Mouse (Mus musculus): ENCODE measurements around the gene Scamp1.

The Scamp1 gene

DNA sequence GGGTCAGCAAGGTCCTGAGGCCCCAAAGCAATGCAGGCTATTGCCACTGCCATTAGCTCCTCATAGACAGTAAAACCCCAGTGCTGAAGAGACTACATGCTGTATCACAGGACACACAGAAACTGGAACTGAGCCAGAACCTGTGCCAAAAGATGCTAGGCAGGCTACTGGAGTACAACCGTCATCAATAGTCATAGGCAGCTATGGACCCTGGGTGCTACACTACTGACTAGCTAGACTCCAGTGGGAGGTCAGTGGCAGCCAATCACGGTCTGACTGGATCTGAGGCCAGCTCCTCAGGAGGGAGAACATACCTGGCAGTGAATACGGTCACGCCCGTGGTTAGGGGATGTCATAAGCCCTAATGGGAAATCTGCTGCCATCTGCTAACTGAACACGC lies 14.4 kb downstream of the Scamp1 start:
- no peak for DNase-seq (ENCODE audit: low read depth)

DNA sequence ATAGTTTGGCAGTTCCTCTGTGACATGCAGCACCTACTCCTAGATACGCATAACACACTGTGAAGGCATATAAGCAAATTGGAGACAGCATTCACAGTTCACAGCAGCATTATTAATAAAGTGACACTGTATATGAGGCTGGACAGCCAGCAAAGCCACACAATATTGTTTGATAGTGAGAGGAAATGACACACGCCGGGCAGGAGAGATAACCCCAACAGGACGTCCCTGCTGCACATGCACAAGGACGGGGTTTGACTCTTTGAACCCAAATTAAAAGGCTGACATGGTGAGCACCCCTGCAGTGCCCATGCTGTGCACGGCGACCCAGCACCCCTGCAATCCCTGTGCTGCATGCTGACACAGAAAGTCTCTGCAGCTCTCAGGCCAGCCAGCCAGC lies 17.5 kb downstream of the Scamp1 start:
- DNase-seq (ENCODE audit: low read depth): no peak

DNA sequence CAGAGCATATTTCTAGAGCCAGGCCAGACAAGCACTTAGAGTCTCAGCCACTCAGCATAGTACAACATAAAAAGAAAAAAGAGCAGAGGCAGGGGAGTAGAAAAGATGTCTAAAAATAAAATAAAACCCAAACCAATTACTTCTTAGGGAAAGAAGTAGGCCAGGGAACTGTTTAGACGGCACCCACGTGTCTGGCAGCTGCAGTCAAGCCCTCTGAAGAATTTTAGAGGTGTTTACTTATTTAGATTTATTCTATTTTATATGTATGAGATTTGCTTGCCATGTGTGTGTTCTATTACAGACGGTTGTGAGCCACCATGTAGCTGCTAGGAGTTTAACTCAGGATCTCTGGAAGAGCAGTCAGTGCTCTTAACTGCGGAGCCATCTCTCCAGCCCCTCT lies 18.5 kb downstream of the Scamp1 start:
- DNase-seq (ENCODE audit: low read depth): no peak

DNA sequence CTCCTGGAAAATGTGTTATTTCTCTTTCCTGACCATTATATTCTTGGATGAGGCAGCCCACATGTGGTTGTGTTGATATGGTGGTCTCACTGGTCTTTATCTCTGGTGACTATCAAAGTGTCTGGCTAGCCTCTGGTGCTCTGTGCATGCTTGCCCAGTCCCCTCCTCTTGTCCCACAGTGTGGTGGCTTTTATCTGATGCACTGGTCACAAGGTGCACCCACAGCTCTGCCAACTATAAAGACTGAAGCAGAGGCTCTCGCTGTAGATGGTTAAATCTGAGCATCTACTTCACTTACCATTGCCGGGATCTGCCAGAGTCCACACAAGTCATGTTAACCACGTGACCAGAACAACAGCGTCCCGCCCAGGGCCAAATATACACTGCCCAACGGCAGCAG lies 19.1 kb downstream of the Scamp1 start:
- no peak for DNase-seq (ENCODE audit: low read depth)

DNA sequence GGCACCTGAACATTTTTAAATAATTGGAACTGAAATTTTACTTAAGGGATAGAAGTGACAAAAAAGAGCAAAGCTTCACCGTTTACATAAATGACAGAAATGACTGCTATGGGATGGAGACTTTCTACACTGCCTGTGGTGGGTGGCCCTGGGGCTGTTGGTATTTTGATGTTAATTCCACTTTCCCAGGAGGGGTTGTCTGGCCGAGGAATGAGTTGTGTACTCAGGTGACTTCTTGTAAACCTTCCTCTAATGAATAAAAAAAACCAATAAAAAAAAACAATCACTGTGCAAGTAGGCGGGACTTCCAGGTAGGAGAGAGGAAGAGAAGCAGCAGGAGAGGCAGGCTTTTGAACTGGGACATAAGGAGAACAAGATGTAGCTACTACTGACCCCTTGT lies 20.4 kb downstream of the Scamp1 start:
- DNase-seq (ENCODE audit: low read depth): no peak

DNA sequence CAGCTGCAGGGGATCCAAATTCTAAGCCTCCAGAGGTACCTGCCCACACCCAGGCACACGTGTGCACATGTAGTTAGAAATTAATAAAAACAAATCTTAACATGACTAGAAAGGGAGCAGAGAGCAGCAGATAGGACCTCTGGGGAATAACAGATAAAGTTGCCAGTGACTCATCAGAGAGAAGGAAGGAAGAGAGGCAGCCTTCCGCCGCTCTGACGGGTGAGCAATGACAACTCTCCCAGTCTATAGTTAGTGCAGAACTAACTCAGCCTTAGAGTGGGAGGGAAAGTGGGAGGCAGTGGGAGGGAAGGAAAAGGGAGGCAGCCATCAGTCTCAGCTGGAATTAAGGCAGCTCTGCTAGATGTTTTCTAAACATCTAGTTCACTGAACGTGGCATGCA lies 21.7 kb downstream of the Scamp1 start:
- DNase-seq (ENCODE audit: low read depth): no peak

DNA sequence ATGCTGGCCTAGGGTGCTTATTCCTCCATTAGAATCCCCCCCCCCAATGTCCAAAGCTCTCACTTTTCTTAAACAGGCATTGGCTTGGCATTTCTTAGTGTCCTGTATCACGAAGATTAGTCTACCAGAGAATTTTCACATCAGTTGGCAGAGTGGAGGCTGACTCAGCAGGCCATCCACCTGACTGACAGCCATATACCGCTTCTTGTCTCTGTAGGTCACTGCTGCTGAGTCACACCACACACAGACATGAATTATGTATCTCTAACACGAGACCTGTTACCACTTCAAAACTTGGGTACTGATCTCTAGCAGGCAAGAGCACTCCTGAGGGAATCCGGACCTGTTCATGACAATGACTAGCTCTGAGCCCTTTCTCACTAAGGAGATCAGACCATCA lies 23.1 kb downstream of the Scamp1 start:
- no peak for DNase-seq (ENCODE audit: low read depth)

DNA sequence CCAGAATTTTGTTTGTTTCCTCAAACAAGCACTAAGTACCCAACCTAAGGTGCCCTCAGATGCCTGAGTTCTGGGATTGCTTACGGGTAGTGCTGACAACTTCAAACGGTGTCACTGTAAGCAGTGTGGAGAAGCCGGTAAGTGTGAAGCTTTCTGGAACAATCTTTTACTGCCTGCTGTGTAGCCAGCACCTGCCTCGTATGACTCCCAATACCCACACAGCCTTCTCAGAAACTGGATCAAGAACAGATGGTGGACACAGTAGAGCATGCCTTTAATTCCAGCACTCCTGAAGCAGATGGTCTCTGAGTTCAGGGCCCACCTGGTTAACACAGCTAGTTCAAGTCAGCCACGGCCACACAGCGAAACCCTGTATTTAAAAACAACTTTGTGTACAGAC lies 24.0 kb downstream of the Scamp1 start:
- no peak for DNase-seq (ENCODE audit: low read depth)

DNA sequence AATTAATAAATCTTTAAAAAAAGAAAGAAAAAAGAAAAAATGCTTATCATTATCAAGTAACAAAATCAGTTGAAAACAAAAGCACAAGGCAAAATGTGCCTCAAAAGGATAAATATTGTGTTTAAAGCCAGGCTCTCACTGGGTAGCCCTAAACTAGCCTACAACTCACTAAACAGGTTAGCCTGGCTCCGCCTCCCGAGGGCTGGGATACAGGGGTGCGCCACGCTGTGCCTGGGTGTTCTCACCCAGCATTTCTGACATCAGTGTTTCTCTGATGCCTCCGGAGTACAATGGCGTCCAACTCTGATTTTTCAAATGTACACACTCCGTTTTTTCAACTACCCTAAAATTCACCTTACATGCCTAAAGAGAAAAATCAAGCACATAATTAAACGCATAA lies 24.7 kb downstream of the Scamp1 start:
- no peak for DNase-seq (ENCODE audit: low read depth)

DNA sequence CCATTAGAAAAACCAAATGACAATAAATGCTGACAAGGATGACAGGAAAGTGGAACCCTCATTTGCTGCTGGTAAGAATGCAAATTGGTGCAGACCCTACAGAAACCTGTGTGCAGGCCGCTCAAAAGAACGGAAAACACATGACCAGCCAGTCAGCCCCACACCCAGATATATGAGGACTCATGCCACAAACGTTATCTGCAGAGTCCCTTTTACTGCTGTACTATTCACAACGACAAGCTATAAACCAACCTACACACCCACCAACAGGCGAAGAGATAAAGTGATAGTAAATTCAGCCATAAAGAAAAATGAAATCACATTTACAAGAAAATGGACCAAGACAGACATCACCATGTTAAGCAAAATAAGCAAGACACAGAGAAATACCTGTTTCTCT lies 26.4 kb downstream of the Scamp1 start:
- no peak for DNase-seq (ENCODE audit: low read depth)

DNA sequence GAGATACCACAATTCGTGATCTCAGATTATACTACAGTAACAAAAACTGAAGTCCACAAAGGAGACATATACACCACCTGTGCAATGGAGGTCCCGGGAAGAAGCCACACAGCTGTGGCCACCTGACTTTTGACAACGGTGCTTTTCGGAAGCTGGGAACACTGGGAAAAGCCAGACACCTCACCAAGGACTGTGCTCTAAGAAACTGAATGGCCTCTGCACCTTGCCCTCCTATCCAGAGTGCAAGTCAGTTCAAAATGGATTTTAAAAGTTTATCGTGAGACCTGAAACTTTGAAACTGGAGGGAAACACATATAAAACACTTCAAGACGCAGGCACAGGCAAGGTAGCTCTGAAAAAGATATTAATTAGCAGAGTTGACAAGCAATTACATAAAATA lies 27.1 kb downstream of the Scamp1 start:
- no peak for DNase-seq (ENCODE audit: low read depth)

DNA sequence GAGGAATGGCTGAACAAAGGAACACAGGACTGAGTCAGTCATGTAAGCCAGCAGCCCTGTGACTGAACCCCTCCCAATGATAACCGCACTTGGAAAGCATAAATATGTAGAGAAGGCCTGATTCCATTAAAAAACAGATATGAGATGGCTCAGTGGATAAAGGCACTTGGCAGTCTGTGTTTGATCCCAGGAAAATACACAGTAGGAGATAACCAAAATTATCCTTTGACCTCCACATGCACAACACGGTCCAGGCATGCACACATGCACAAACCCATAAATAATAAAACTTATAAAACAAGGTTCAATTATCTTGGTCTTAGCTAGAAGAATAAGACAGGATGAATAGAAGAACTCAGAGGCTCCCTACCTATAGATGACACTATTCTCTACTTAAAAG lies 27.9 kb downstream of the Scamp1 start:
- no peak for DNase-seq (ENCODE audit: low read depth)

DNA sequence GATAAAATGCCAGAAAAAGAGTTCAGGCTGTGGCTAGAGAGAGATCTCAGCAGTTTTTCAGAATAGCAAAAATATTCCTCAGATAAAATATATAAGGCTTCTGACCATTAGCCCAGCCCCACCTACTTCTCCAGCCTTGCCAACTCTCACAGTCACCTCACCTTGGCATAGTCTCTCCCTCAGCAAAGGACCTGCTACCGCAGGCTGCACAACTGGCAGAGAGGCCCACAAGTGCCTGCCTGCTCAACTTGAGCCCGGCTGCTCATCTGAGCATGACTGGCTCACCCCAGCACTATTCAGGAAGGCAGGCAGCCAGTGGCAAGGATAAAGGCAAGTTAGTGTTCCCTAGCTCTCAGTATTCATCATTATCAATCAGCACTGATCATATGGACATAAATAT lies 30.5 kb downstream of the Scamp1 start:
- DNase-seq (ENCODE audit: low read depth): no peak

DNA sequence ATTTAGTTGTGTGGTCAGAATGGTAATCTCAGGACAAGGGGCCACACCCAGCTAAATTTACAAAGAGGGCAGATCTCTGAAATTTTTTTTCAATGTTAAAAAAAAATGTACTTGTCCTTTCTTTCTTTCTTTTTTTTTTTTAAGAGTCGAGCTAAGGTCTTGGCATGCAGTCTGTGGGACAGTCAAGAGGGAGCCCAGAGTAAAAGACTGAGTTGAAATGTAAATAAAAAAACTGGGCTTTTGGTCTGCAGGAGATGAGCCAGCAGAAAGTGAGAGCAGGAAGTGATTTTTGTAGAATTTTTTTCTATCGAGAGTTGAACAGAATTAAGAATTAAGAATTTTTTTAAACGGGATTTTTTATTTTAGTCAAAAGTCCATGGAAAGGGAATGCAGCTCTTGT lies 31.4 kb downstream of the Scamp1 start:
- no peak for DNase-seq (ENCODE audit: low read depth)

DNA sequence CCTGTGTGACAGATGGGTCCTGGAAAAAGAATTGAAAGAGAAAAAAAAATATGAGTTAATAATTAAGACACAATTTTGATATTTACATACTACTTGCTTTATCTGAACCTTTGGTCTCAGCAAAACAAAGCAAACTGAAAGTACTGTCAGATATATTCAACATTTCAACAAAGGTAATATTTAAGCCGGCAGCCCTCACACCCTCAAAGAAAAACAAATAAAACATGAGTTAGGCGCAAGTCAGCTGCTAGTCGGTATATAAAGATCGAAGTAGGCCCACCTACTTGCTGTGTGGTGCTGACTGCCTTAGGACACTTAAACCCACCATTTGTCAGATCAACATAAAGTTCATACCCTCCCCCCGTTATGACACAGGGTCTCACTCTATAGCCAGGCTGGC lies 32.6 kb downstream of the Scamp1 start:
- no peak for DNase-seq (ENCODE audit: low read depth)

DNA sequence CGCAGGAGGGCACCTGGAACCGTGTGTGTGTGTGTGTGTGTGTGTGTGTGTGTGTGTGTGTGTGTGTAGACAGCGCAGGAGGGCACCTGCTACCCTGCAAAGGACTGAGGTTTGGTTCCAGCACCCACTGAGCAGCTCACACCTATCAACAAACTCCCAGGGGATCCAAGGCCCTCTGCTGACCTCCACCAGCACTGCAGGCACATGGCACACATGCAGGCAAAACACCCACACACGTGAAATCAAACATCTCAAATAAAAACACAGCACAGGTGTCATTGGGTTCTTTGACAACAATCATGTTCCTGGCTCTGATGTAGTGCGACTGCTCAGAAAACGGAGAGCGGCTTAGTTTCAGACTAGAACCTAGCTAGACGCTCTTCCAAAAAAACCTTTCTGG lies 34.9 kb downstream of the Scamp1 start:
- no peak for DNase-seq (ENCODE audit: low read depth)

DNA sequence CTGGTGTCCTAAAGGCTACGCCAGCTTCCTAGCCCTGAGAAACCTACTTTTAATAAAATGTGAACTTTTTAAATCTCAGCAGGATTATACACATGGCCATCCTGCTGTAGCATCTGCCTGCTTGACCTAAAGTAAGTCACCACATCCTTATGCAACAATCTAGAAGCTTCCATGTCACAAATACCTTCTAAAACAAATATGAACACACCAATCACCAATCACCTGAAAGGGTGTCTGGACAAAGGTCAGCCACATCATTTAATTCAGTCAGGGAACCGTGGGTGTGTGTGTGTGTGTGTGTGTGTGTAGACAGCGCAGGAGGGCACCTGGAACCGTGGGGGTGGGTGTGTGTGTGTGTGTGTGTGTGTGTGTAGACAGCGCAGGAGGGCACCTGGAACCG lies 35.5 kb downstream of the Scamp1 start:
- DNase-seq (ENCODE audit: low read depth): no peak

DNA sequence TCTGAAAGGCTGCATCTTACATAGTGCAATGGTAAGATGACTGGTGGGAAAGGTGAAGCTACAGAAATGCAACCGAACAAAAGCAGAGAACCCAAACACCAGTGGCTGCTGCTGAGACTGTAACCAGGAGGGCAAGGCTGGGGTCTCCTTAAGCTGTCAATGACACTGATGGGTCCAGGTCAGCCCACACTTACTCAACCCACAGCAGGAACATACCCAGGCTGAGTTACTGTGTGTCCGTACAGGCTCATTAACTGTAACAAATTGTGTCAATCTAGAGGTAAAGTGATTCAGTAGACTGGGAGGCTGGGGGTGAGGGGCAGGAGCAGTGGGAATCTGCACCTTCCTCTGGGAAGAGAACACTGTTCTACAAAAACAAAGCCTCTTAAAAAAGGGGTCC lies 42.8 kb downstream of the Scamp1 start:
- DNase-seq (ENCODE audit: low read depth): no peak

DNA sequence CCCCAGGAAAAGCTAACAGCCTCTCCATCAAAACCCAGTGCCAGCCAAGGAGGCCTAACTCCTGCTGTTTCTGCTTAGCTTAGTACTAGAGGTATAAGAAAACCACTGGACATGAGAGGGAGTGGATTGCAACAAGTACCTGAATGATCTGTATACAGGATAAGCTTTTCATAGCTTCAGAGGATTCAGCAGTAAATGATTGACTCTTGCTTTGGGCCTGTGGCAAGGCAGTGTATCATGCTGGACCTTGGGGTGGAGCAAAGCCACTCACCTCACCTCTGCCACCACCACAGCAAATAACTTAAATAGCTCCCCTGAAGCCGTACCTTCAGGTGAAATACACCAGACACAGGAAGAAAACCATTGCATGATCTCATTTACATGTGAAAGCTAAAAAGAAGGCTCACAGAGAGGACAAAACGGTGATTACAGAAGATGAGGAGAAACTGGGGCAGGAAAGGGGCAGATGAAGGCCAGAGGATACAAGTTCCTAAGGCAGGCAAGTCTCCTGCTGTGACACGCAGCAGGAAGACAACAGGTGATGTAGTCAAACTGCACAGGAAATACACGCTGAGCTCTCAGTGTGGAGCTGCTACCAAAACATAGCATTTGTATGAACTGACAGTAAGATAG lies 43.6 kb downstream of the Scamp1 start:
- DNase-seq (ENCODE audit: low read depth): no peak

DNA sequence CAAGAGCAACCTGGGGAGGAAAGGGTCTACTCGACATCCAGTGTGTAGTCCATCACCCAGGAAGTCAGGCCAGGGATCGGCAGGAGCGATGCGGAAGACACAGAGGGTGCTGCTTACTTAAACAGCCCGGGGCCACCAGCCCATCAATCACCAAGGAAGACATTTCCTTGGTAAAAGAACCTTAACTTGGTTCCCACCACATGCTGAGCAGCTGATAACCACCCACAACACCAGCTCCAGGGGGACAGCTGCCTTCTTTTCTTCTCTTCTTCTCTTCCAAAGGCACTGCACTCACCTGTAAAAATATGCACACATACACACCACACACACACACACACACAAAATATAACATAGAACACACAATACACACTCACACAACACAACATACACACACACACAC lies 44.8 kb downstream of the Scamp1 start:
- DNase-seq (ENCODE audit: low read depth): no peak

DNA sequence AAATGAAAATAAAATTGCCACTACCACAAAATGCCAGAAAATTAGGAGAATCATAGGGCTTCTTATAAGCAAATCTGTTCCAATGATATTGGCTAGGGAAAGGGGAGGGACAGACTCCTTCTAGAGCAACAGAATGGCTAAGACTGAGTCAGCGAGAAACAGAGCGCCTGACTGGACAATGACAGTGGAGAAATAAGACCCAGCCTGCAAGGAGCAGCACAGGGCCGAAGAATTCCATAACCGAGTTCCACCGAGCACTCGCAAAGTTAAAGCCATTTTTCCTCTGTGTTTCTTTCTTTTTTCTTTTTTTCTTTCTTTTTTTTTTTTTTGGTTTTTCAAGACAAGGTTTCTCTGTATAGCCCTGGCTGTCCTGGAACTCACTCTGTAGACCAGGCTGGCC lies 45.5 kb downstream of the Scamp1 start:
- no peak for DNase-seq (ENCODE audit: low read depth)

DNA sequence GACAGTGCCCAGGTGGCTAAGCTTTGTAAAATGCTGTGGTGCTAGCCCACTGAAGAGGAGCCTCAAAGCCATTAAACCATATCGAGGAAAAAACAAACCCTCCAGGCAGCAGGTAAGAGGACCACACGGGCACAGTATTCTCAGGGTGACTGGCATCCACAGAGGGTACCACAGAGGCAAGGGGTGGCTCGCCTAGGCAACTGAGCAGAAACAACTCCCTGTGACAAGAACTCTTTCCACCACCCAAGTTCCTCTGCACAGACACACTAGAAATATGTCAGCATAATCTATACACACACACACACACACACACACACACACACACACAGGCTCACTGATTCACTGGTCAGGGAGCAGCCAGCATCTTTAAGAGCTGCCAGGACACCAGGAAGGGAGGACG lies 46.2 kb downstream of the Scamp1 start:
- DNase-seq (ENCODE audit: low read depth): no peak

DNA sequence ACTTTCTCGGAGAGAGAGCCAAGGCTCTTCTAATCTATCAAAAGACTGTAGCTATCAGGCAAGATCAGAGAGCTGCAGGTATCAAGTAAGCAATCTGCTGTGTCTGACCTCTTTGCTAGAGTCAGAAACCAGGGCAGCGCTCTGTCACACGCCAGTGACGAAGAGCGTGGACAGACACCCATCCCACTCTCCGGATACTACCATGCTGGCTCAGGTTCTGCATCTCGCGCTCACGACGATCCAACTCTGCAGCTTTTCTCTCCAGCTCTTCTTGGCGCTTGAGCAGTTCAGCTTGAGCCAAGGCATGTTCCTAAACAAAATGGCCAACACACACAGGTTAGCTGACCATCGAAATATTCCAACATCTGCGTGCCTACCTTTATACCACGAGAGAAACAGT lies 53.8 kb downstream of the Scamp1 start:
- no peak for DNase-seq (ENCODE audit: low read depth)

DNA sequence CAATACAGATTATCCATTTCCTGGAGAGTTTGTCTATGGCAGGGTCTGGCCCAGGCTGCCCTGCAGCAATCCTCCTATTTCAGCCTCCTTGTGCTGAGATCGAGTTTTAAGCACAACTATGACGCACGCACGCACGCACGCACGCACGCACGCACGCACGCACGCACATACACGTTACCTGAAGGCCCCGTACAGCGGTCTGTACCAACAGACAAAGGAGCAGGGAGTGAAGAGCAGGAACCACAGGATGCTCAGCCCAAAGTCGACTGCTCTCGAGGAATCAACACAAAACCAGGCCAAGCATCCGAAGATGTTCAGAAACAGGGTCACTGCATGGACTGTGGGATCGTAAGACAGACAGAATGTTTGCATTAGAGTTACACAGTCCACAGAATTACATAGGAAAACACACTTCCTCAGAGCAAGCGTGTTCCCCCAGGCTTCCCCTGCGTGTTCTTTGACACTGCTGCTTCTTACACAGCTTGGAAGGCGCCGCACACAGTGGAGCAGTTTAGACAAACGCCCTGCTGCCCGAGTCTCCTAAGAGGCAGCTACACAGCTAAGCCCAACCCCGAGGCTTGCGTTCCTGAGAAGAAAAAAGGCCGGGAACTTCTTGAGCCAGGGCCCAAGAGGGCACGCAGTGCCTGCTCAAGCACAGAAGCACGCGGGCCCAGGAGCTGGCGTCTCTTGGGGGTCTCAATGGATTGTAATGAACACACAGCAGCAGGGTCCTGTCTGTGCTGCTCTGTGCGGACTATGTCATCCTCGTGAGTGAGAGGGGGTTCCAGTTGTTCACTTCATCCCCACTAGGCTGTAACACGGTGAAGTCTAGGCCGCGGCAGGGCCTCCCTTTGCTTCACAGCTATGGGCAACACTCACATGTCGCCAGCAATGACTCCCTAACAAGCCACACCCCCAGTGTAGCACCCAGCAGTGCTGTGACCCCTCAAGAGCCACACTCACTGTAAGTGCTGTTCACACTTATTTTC lies 60.6 kb downstream of the Scamp1 start:
- DNase-seq (ENCODE audit: low read depth): no peak

Measured in naive thymus-derived CD4-positive, alpha-beta T cell, adult 2 months (primary cell).